Mouse (Mus musculus): ENCODE measurements around the gene Rnf111. TPM values are rescaled to one million over a fixed set of nuclear protein-coding genes. Genes with fewer than 3 reads are reported as not detected.

Gene Rnf111
- total and polyA plus RNA-seq, 3 experiments: 10.4 to 17.6 (median 11.8) TPM

- H3K27me3 ChIP-seq (replicated peaks): no peaks in the 10 kb centered on the region
- H3K36me3 ChIP-seq (replicated peaks in 1 of 2; ENCODE audit: control insufficient read depth in 1 of 2, insufficient read depth in 1 of 2, low read length in 1 of 2): peaks cover 88 to 96% of the 10 kb centered on the region in 2 experiments
- no peak overlapping the region for H3K4me2 ChIP-seq (ENCODE audit: insufficient read depth, low read depth, poor library complexity, severe bottlenecking)
- 0 out of 4 replicates have a peak, but pooled peaks cover 0 to 2% of the 10 kb centered on the region in 2 experiments for H3K4me1 ChIP-seq (ENCODE audit: control insufficient read depth in 1 of 2, insufficient read depth in 2 of 2)
- dilution Hi-C loops (cut with MboI; ENCODE audit: extremely low pct_ligation_motif_present, extremely low pct_unique_long_range_greater_than_20kb, low sequenced_read_pairs): no loop called here
- H3K27ac ChIP-seq (ENCODE audit: insufficient read depth, low read depth): no peak overlapping the region
- H3K9ac ChIP-seq (ENCODE audit: insufficient read depth, low read depth): no peak overlapping the region
- TF ChIP-seq PAX5 (IDR thresholded peaks at IDR 0.05; ENCODE audit: low read length) (no peak), USF2 (conservative IDR thresholded peaks at IDR 0.05; ENCODE audit: low read depth, low read length) (no peak), POLR2A (IDR thresholded peaks at IDR 0.05; ENCODE audit: low read depth, low read length) (no peak), E2F4 (IDR thresholded peaks at IDR 0.05; ENCODE audit: insufficient replicate concordance, low read depth, low read length) (no peak)
- in situ Hi-C loops (cut with MboI; ENCODE audit: low pct_ligation_motif_present, low pct_unique_long_range_greater_than_20kb, low sequenced_read_pairs): no loop called here
- no peak overlapping the region for H3K4me3 ChIP-seq (replicated peaks in 1 of 3; ENCODE audit: low read depth in 2 of 3, low read length in 2 of 3, poor library complexity in 1 of 3)
- no peaks in the 10 kb centered on the region for H3K79me2 ChIP-seq (replicated peaks; ENCODE audit: control insufficient read depth, extremely low read depth, insufficient read depth, poor library complexity, severe bottlenecking)
- H3K9me3 ChIP-seq (replicated peaks; ENCODE audit: low read length): peaks cover 2% of the 10 kb centered on the region
- DNase-seq (ENCODE audit: extremely low read depth): no peak
Observed at GRCm38 (mm10) chr9:70384958-70385728, 118.4 kb downstream of the Rnf111 start.

- Histone ChIP-seq H3K9me3 (replicated peaks; ENCODE audit: low read length) (no peaks in the 10 kb centered on the region), H3K36me3 (replicated peaks in 1 of 2; ENCODE audit: control insufficient read depth in 1 of 2, insufficient read depth in 1 of 2, low read length in 1 of 2) (peaks cover 86 to 95% of the 10 kb centered on the region in 2 experiments), H3K4me2 (ENCODE audit: insufficient read depth, low read depth, poor library complexity, severe bottlenecking) (no peak overlapping the region), H3K9ac (ENCODE audit: insufficient read depth, low read depth) (no peak overlapping the region), H3K79me2 (replicated peaks; ENCODE audit: control insufficient read depth, extremely low read depth, insufficient read depth, poor library complexity, severe bottlenecking) (no peaks in the 10 kb centered on the region), H3K4me3 (replicated peaks in 1 of 3; ENCODE audit: low read depth in 2 of 3, low read length in 2 of 3, poor library complexity in 1 of 3) (no peak overlapping the region), H3K27me3 (replicated peaks) (no peaks in the 10 kb centered on the region), H3K27ac (ENCODE audit: insufficient read depth, low read depth) (no peak overlapping the region), H3K4me1 (ENCODE audit: control insufficient read depth in 1 of 2, insufficient read depth in 2 of 2) (0 out of 4 replicates have a peak, but pooled peaks cover 0 to 2% of the 10 kb centered on the region in 2 experiments)
- in situ Hi-C loops (cut with MboI; ENCODE audit: low pct_ligation_motif_present, low pct_unique_long_range_greater_than_20kb, low sequenced_read_pairs) (no loop called here), dilution Hi-C loops (cut with MboI; ENCODE audit: extremely low pct_ligation_motif_present, extremely low pct_unique_long_range_greater_than_20kb, low sequenced_read_pairs) (no loop called here)
- TF ChIP-seq HCFC1 (IDR thresholded peaks at IDR 0.05; ENCODE audit: low read depth, low read length) (no peak), MXI1 (IDR thresholded peaks at IDR 0.05; ENCODE audit: low read depth, low read length) (no peak), ELF1 (IDR thresholded peaks at IDR 0.05; ENCODE audit: low read depth, low read length) (no peak), CHD2 (IDR thresholded peaks at IDR 0.05; ENCODE audit: low read length) (no peak), JUN (IDR thresholded peaks at IDR 0.05; ENCODE audit: insufficient read depth, low read depth, low read length) (no peak), ZKSCAN1 (IDR thresholded peaks at IDR 0.05; ENCODE audit: borderline replicate concordance, low read depth, low read length) (no peak), KAT2A (IDR thresholded peaks at IDR 0.05; ENCODE audit: insufficient replicate concordance, low read length) (no peak), BHLHE40 (IDR thresholded peaks at IDR 0.05; ENCODE audit: low read depth, low read length) (no peak), MEF2A (IDR thresholded peaks at IDR 0.05; ENCODE audit: borderline replicate concordance, low read depth, low read length) (no peak), GABPA (IDR thresholded peaks at IDR 0.05; ENCODE audit: insufficient replicate concordance, low read depth, low read length) (no peak), TBP (conservative IDR thresholded peaks at IDR 0.05; ENCODE audit: low read depth, low read length) (no peak), RCOR1 (conservative IDR thresholded peaks at IDR 0.05; ENCODE audit: low read depth, low read length) (no peak), POLR2A (IDR thresholded peaks at IDR 0.05; ENCODE audit: low read depth, low read length) (no peak), POLR2AphosphoS2 (IDR thresholded peaks at IDR 0.05; ENCODE audit: low read depth, low read length) (no peak), MAX (IDR thresholded peaks at IDR 0.05; ENCODE audit: low read length) (no peak), SMC3 (IDR thresholded peaks at IDR 0.05; ENCODE audit: low read depth, low read length) (no peak)
- no peak for DNase-seq (ENCODE audit: extremely low read depth)
Observed at GRCm38 (mm10) chr9:70384494-70384893, 119.0 kb downstream of the Rnf111 start.
